Mouse (Mus musculus) testis, postnatal 10 days (tissue): Measurements from ENCODE around the gene Gm26920.

ENCODE experiments used
- DNase-seq: peaks from one replicate; pipeline ENCODE4 v3.0.0; 2021; ENCODE audit warnings: low spot score

The Gm26920 gene

GRCm38 (mm10) chr7:30053591-30053990, 36.6 kb downstream of the Gm26920 start:
- no peak for DNase-seq

- DNase-seq, result peak; percentile 91
Measured at GRCm38 (mm10) chr7:30050882-30051548, 39.2 kb downstream of the Gm26920 start, which contains the start of gene Zfp14. TSS of gene Zfp14 (minus strand) at chr7:30051380.

GRCm38 (mm10) chr7:30048126-30048525, 42.1 kb downstream of the Gm26920 start:
- no peak for DNase-seq

- no peak for DNase-seq
Measured at GRCm38 (mm10) chr7:30044354-30044753, 45.9 kb downstream of the Gm26920 start.

GRCm38 (mm10) chr7:30034331-30034730, 55.9 kb downstream of the Gm26920 start:
- DNase-seq, result no peak

- DNase-seq, result no peak
Measured at GRCm38 (mm10) chr7:30031379-30031778, 58.8 kb downstream of the Gm26920 start.

GRCm38 (mm10) chr7:30030677-30031076, 59.5 kb downstream of the Gm26920 start:
- no peak for DNase-seq

- no peak for DNase-seq
Measured at GRCm38 (mm10) chr7:30028572-30028971, 61.6 kb downstream of the Gm26920 start.

- DNase-seq, result no peak
Measured at GRCm38 (mm10) chr7:30027331-30027730, 62.9 kb downstream of the Gm26920 start.

- DNase-seq, result no peak
Measured at GRCm38 (mm10) chr7:30025358-30025757, 64.9 kb downstream of the Gm26920 start.

GRCm38 (mm10) chr7:30023800-30024199, 66.4 kb downstream of the Gm26920 start:
- no peak for DNase-seq

- DNase-seq, result no peak
Measured at GRCm38 (mm10) chr7:30023324-30023723, 66.9 kb downstream of the Gm26920 start.

GRCm38 (mm10) chr7:30019543-30019942, 70.7 kb downstream of the Gm26920 start:
- DNase-seq, result no peak

- DNase-seq, result no peak
Measured at GRCm38 (mm10) chr7:30017226-30017625, 73.0 kb downstream of the Gm26920 start.

- DNase-seq, result peak; percentile 57
Measured at GRCm38 (mm10) chr7:30012956-30013363, 77.2 kb downstream of the Gm26920 start.

GRCm38 (mm10) chr7:30010551-30011195, 79.5 kb downstream of the Gm26920 start:
- no peak for DNase-seq

GRCm38 (mm10) chr7:30009321-30010085, 80.7 kb downstream of the Gm26920 start:
- DNase-seq, result no peak

- DNase-seq, result no peak
Measured at GRCm38 (mm10) chr7:30008020-30008690, 82.1 kb downstream of the Gm26920 start.

- no peak for DNase-seq
Measured at GRCm38 (mm10) chr7:30007601-30008000, 82.6 kb downstream of the Gm26920 start.
